Mouse (Mus musculus) CD8-positive naive resting alpha-beta T cell, adult 2 months (primary cell): ENCODE results near the gene Pcna.
"Not testable (repeated sequence)": the region's sequence is repeated elsewhere in the genome, so short reads cannot be mapped to it uniquely, and the experiment has no call there.

Source experiments
- DNase-seq, 2 experiments: peaks; one replicate each; pipeline ENCODE4 v3.0.0; 2022; ENCODE audit warnings: low read depth in 2 of 2, low spot score in 2 of 2

The Pcna gene

GRCm38 (mm10) chr2:132278273-132278853 is 25.2 kb upstream of the Pcna start:
- DNase-seq = no peak

GRCm38 (mm10) chr2:132276249-132276648 is 23.1 kb upstream of the Pcna start:
- DNase-seq = no peak

GRCm38 (mm10) chr2:132275527-132275926 is 22.4 kb upstream of the Pcna start:
- DNase-seq = no peak

GRCm38 (mm10) chr2:132272694-132273389 is 19.7 kb upstream of the Pcna start:
- DNase-seq = no peak

GRCm38 (mm10) chr2:132270331-132270951 is 17.3 kb upstream of the Pcna start:
- DNase-seq = no peak

- no peak for DNase-seq
Observed at GRCm38 (mm10) chr2:132269217-132269616, 16.1 kb upstream of the Pcna start.

- no peak for DNase-seq
Observed at GRCm38 (mm10) chr2:132266086-132266485, 13.0 kb upstream of the Pcna start.

GRCm38 (mm10) chr2:132265196-132265595 is 12.1 kb upstream of the Pcna start:
- DNase-seq = no peak

GRCm38 (mm10) chr2:132264266-132264710 is 11.2 kb upstream of the Pcna start:
- no peak for DNase-seq

GRCm38 (mm10) chr2:132263421-132264265 is 10.5 kb upstream of the Pcna start:
- DNase-seq = peak; percentile 67 to 69

- DNase-seq = peak; percentile 98 to 99
Observed at GRCm38 (mm10) chr2:132262879-132263398, 9.8 kb upstream of the Pcna start, which contains the start of gene Cds2. Gene Cds2, plus strand, starts transcription at chr2:132263148.

- DNase-seq = no peak
Observed at GRCm38 (mm10) chr2:132262175-132262574, 9.1 kb upstream of the Pcna start.

- no peak for DNase-seq
Observed at GRCm38 (mm10) chr2:132260601-132261000, 7.5 kb upstream of the Pcna start.

- no peak for DNase-seq
Observed at GRCm38 (mm10) chr2:132257350-132258068, 4.4 kb upstream of the Pcna start.

GRCm38 (mm10) chr2:132253603-132254002 is 489 bp upstream of the Pcna start:
- DNase-seq = no peak

GRCm38 (mm10) chr2:132251911-132252310 is 1.2 kb downstream of the Pcna start:
- DNase-seq = no peak

- peak; percentile 92 to 93 for DNase-seq
Observed at GRCm38 (mm10) chr2:132247539-132248313, 5.4 kb downstream of the Pcna start, which contains the start of gene Tmem230. Gene Tmem230, minus strand, starts transcription at chr2:132247807.

- no peak for DNase-seq
Observed at GRCm38 (mm10) chr2:132243370-132243769, 9.7 kb downstream of the Pcna start.

GRCm38 (mm10) chr2:132240457-132240856 is 12.7 kb downstream of the Pcna start:
- peak in 1 of 2 experiments; percentile 14 for DNase-seq

- not testable (repeated sequence) for DNase-seq
Observed at GRCm38 (mm10) chr2:132239434-132239833, 13.7 kb downstream of the Pcna start.
